Mouse (Mus musculus): ENCODE measurements at regions not wholly inside any gene's neighbourhood (a gene's known extent, or its start where the extent isn't known, plus 50 kb on each side); places are given as distances from the start of the nearest gene placed in this dataset.

DNA sequence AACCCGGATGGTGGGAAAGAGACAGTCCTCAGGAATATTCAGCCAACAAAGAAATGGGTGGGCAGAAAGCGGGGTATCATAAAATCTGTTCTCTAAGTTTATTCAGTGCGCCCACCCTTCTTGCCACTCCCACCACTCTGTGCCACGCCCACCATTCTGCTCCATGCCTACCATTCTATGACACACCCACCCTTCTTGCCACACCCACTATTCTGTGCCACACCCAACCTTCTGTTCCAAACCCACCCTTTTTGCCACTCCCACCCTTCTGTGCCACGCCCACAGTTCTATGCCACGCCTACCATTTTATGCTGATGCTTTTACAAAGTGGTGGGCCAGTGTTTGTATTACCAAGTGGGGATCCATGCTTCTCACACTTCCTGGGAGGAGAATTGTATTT, 404.3 kb downstream of the Cbln4 start:
- no peak overlapping the region for H3K4me2 ChIP-seq (replicated peaks; ENCODE audit: low read depth, low read length)
- 93% methylated on average over 6 of the region's 6 CpGs for WGBS

DNA sequence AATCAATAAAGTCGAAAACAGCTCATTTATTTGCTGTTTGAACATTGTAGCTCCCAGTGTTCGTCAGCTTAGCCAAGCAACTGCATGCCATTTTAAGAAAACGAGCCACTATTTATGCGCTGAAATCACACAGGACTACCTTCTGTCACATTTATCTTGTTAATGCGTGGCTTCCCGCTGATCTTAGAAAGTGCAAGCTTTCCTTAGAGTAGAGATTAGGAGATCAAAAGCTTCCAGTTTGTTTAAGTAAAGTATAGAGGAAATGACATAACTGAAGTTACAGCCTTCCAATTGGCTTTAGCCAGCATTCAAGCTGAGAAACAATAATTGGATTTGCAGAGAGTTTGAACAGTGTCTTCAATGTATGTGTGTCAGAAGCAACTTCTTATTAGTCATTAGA, 406.4 kb downstream of the Cbln4 start:
- Histone ChIP-seq H3K27ac (ENCODE audit: low read length) (no peak overlapping the region), H3K36me3 (ENCODE audit: control insufficient read depth, insufficient read depth, low read length) (no peaks in the 10 kb centered on the region), H3K4me3 (ENCODE audit: low read depth, low read length) (no peak overlapping the region), H3K9ac (replicated peaks; ENCODE audit: low read depth, low read length) (no peak overlapping the region), H3K9me3 (ENCODE audit: control insufficient read depth, low read depth, low read length) (no peaks in the 10 kb centered on the region), H3K27me3 (ENCODE audit: control insufficient read depth, insufficient read depth, low read length) (no peaks in the 10 kb centered on the region), H3K4me2 (replicated peaks; ENCODE audit: low read depth, low read length) (no peak overlapping the region), H3K4me1 (ENCODE audit: control insufficient read depth, insufficient read depth, low read length) (no peaks in the 10 kb centered on the region)
- 17% methylated on average over 6 of the region's 6 CpGs for WGBS
- no peak for ATAC-seq (ENCODE audit: insufficient number of reproducible peaks, insufficient read depth, low FRiP score, low read depth)

More for the DNA sequence above, 404.3 kb downstream of the Cbln4 start:
- Histone ChIP-seq H3K36me3 (ENCODE audit: control insufficient read depth, insufficient read depth, low read length) (no peaks in the 10 kb centered on the region), H3K4me3 (ENCODE audit: low read depth, low read length) (no peak overlapping the region), H3K27ac (ENCODE audit: low read length) (no peak overlapping the region), H3K4me1 (ENCODE audit: control insufficient read depth, insufficient read depth, low read length) (no peaks in the 10 kb centered on the region), H3K27me3 (ENCODE audit: control insufficient read depth, insufficient read depth, low read length) (no peaks in the 10 kb centered on the region), H3K9ac (replicated peaks; ENCODE audit: low read depth, low read length) (no peak overlapping the region), H3K9me3 (ENCODE audit: control insufficient read depth, low read depth, low read length) (no peaks in the 10 kb centered on the region)
- no peak for ATAC-seq (ENCODE audit: insufficient number of reproducible peaks, insufficient read depth, low FRiP score, low read depth)

DNA sequence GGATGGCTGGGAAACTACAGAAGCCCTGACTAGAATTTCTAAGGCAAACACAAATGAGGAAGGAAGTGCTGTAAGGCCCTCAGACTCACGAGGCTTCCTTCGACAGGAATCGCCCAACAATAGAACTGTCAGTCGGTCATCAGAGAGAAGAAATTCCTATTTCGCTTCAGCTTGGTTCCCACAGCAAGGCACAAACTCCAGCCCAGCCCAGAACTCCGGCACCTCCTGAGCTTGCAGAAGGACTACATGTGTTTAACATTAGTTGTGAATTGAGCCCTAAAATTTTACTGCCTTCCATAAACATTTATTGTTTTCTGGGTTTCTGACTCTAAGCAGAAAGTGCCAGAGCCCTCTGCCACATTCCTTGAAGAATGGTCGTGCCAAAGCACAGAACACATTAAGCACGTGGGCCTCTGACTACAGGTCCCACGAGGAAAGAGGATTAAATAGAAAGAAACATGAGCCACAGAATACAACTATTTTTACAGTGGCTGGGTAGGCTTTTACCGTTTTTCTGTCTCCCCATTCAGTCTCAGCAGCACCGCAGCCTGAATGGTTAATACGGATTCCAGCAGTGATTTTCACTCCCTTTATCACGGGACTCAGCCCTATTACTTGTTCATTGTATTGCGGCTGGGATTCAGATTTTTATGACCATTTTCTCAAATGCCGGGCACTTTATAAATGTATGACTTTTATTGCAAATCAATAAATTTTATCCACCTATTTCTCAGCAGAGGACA, 409.7 kb downstream of the Cbln4 start:
- Histone ChIP-seq H3K36me3 (ENCODE audit: control insufficient read depth, insufficient read depth, low read length) (no peaks in the 10 kb centered on the region), H3K9ac (replicated peaks; ENCODE audit: low read depth, low read length) (no peak overlapping the region), H3K4me3 (ENCODE audit: low read depth, low read length) (no peak overlapping the region), H3K27ac (ENCODE audit: low read length) (no peak overlapping the region), H3K9me3 (ENCODE audit: control insufficient read depth, low read depth, low read length) (no peaks in the 10 kb centered on the region), H3K4me2 (replicated peaks; ENCODE audit: low read depth, low read length) (no peak overlapping the region), H3K4me1 (ENCODE audit: control insufficient read depth, insufficient read depth, low read length) (no peaks in the 10 kb centered on the region), H3K27me3 (ENCODE audit: control insufficient read depth, insufficient read depth, low read length) (no peaks in the 10 kb centered on the region)
- 61% methylated on average over 15 of the region's 15 CpGs for WGBS
- no peak for ATAC-seq (ENCODE audit: insufficient number of reproducible peaks, insufficient read depth, low FRiP score, low read depth)

DNA sequence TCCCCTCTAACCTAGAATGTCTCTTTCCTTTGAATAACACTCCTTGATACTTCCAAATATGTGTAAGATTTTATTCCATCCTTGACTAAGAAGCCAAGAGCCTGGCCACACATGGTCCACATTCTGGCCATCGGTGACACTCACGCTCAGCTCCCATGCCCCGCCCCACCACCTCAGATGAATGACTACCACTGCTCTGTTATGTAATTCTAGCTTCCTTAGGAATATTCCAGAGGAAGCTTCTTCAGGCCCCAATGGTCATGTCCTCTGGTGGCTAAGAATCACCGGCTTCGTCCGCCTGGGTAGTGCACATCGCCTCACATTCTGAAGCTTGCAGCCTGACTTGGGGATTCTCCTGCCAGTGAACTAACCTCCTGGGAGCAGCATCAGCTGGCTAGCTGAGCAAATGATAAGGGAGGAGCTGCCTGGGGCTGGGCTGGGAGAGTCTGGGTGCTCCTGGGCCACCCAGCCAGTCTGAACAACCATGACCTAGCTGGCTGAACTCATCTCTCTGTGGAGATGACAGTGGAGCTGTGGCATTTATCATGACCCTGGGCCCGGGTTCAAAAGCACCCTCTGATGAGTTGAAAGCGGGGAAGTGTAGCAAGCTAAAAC, 413.1 kb downstream of the Cbln4 start:
- Histone ChIP-seq H3K4me3 (ENCODE audit: low read depth, low read length) (no peak overlapping the region), H3K4me1 (ENCODE audit: control insufficient read depth, insufficient read depth, low read length) (no peaks in the 10 kb centered on the region), H3K27me3 (ENCODE audit: control insufficient read depth, insufficient read depth, low read length) (no peaks in the 10 kb centered on the region), H3K9ac (replicated peaks; ENCODE audit: low read depth, low read length) (no peak overlapping the region), H3K36me3 (ENCODE audit: control insufficient read depth, insufficient read depth, low read length) (no peaks in the 10 kb centered on the region), H3K4me2 (replicated peaks; ENCODE audit: low read depth, low read length) (no peak overlapping the region), H3K27ac (ENCODE audit: low read length) (no peak overlapping the region), H3K9me3 (ENCODE audit: control insufficient read depth, low read depth, low read length) (no peaks in the 10 kb centered on the region)
- WGBS: 92% methylated on average over 9 of the region's 9 CpGs
- ATAC-seq (ENCODE audit: insufficient number of reproducible peaks, insufficient read depth, low FRiP score, low read depth): no peak

DNA sequence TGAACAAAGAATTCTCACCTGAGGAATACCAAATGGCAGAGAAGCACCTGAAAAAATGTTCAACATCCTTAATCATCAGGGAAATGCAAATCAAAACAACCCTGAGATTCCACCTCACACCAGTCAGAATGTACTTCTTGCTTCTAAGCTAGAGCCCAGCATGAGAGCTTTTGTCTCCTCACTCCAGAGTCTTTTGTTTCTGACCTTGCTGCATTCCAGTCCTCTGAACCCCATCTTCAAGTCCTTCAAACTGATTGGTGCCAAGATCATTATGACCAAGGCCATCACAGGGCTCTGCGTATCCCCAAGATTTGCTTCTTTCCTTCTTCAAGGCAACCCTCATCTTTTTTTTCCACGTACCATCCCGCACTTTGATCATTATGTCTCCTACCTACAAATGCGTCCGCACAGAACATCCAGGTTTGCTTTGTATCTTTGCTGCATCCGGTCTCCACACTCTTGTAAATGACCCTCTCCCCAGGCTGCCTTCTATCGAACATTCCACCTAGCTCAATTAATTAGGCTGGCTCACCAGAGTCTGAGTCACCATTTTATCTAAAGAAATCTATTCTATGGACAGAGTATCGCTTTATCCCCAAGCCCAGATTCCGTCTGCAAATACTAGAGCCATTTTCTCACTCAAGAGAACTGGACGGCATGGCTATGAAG, 414.9 kb downstream of the Cbln4 start:
- ATAC-seq (ENCODE audit: insufficient number of reproducible peaks, insufficient read depth, low FRiP score, low read depth): no peak
- Histone ChIP-seq H3K36me3 (ENCODE audit: control insufficient read depth, insufficient read depth, low read length) (no peaks in the 10 kb centered on the region), H3K27me3 (ENCODE audit: control insufficient read depth, insufficient read depth, low read length) (no peaks in the 10 kb centered on the region), H3K4me2 (replicated peaks; ENCODE audit: low read depth, low read length) (no peak overlapping the region), H3K27ac (ENCODE audit: low read length) (no peak overlapping the region), H3K9me3 (ENCODE audit: control insufficient read depth, low read depth, low read length) (no peaks in the 10 kb centered on the region), H3K4me3 (ENCODE audit: low read depth, low read length) (no peak overlapping the region), H3K4me1 (ENCODE audit: control insufficient read depth, insufficient read depth, low read length) (no peaks in the 10 kb centered on the region), H3K9ac (replicated peaks; ENCODE audit: low read depth, low read length) (no peak overlapping the region)
- 94% methylated on average over 10 of the region's 10 CpGs for WGBS

DNA sequence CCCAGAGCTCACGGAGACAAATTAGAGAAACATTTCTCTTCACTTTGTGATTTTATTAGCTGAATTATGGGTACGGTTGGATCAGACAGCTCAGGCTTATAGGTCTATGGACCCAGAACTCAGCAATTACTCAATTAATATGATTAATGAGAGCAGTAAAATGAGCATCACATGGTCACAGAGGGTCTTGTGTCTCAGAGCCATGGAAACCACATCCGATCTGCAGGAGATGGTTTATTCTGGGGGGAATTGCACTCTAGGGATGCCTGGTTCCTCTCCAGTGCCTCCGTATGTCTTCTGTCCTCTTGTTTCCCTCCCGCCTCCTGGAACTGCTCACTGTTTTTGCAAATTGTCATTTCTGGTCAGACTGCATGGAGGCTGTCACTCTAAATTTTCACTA, 422.6 kb downstream of the Cbln4 start:
- H3K4me3 ChIP-seq (ENCODE audit: low read depth, low read length): no peak overlapping the region
- no peaks in the 10 kb centered on the region for H3K36me3 ChIP-seq (ENCODE audit: control insufficient read depth, insufficient read depth, low read length)
- no peaks in the 10 kb centered on the region for H3K9me3 ChIP-seq (ENCODE audit: control insufficient read depth, low read depth, low read length)
- no peak for ATAC-seq (ENCODE audit: insufficient number of reproducible peaks, insufficient read depth, low FRiP score, low read depth)
- no peak overlapping the region for H3K27ac ChIP-seq (ENCODE audit: low read length)
- no peaks in the 10 kb centered on the region for H3K27me3 ChIP-seq (ENCODE audit: control insufficient read depth, insufficient read depth, low read length)
- no peaks in the 10 kb centered on the region for H3K4me1 ChIP-seq (ENCODE audit: control insufficient read depth, insufficient read depth, low read length)
- no peak overlapping the region for H3K4me2 ChIP-seq (replicated peaks; ENCODE audit: low read depth, low read length)
- 76% methylated on average over 5 of the region's 5 CpGs for WGBS
- no peak overlapping the region for H3K9ac ChIP-seq (replicated peaks; ENCODE audit: low read depth, low read length)

DNA sequence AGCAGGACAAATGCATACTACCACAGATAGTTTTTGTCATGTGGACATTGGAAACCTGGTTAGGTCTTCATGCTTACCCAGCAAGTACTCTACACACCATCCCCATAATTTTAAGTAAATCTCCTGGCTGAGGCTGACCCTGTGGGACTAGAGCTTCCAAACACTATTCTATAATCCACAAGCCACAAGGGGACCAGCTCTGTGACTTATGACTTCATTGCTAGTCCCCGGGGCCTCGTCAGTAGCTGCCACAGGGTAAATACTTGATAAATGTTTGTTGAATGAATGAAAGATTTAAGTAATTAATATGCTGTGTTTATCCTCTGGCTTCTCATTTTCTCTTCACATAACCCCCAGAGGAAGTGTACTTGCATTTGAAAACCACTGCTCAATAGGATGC, 423.0 kb downstream of the Cbln4 start:
- H3K27me3 ChIP-seq (ENCODE audit: control insufficient read depth, insufficient read depth, low read length): no peaks in the 10 kb centered on the region
- ATAC-seq (ENCODE audit: insufficient number of reproducible peaks, insufficient read depth, low FRiP score, low read depth): no peak

DNA sequence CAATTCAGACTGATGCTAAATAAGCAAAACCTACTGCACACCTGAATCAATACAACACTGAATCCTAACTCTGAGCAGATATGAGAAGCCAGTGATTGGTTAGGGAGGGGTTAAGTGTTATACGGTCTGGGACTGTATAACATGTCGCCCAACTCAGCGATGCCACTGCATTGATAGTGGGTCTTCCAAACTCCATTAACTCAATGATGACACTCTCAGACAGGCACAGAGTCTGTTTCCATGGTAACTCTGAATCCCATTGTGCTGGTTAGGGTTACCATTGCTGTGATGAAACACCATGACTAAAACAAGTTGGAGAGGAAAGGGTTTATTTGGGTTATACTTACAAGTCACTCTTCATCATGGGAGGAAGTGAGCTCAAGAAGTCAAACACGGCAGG, 424.5 kb downstream of the Cbln4 start:
- no peak overlapping the region for H3K27ac ChIP-seq (ENCODE audit: low read length)
- WGBS: 77% methylated on average over 4 of the region's 4 CpGs
- H3K9ac ChIP-seq (replicated peaks; ENCODE audit: low read depth, low read length): no peak overlapping the region
- H3K9me3 ChIP-seq (ENCODE audit: control insufficient read depth, low read depth, low read length): no peaks in the 10 kb centered on the region
- H3K4me3 ChIP-seq (ENCODE audit: low read depth, low read length): no peak overlapping the region
- no peaks in the 10 kb centered on the region for H3K4me1 ChIP-seq (ENCODE audit: control insufficient read depth, insufficient read depth, low read length)
- no peak for ATAC-seq (ENCODE audit: insufficient number of reproducible peaks, insufficient read depth, low FRiP score, low read depth)
- H3K27me3 ChIP-seq (ENCODE audit: control insufficient read depth, insufficient read depth, low read length): no peaks in the 10 kb centered on the region
- no peaks in the 10 kb centered on the region for H3K36me3 ChIP-seq (ENCODE audit: control insufficient read depth, insufficient read depth, low read length)
- H3K4me2 ChIP-seq (replicated peaks; ENCODE audit: low read depth, low read length): no peak overlapping the region

More for the DNA sequence above, 423.0 kb downstream of the Cbln4 start:
- no peaks in the 10 kb centered on the region for H3K9me3 ChIP-seq (ENCODE audit: control insufficient read depth, low read depth, low read length)
- no peak overlapping the region for H3K4me3 ChIP-seq (ENCODE audit: low read depth, low read length)
- 79% methylated on average over 2 of the region's 2 CpGs for WGBS
- no peak overlapping the region for H3K27ac ChIP-seq (ENCODE audit: low read length)
- no peak overlapping the region for H3K4me2 ChIP-seq (replicated peaks; ENCODE audit: low read depth, low read length)
- H3K4me1 ChIP-seq (ENCODE audit: control insufficient read depth, insufficient read depth, low read length): no peaks in the 10 kb centered on the region
- H3K9ac ChIP-seq (replicated peaks; ENCODE audit: low read depth, low read length): no peak overlapping the region
- H3K36me3 ChIP-seq (ENCODE audit: control insufficient read depth, insufficient read depth, low read length): no peaks in the 10 kb centered on the region

All from stomach, embryonic 14.5 days (tissue).